Mouse (Mus musculus): ENCODE measurements around the gene Acot8. TPM values are rescaled to one million over a fixed set of nuclear protein-coding genes. Genes with fewer than 3 reads are reported as not detected.
A peak's percentile ranks its signal among the peaks of the same experiment; 100 is the strongest.
"Not testable (repeated sequence)": the region's sequence is repeated elsewhere in the genome, so short reads cannot be mapped to it uniquely, and the experiment has no call there.

Gene Acot8
- polyA plus RNA-seq, 1 experiment from 2014 or later = 17.8 TPM

GRCm38 (mm10) chr2:164803921-164804313 lies 765 bp downstream of the Acot8 start:
- no peak for DNase-seq (ENCODE audit: low spot score)
- 56% methylated on average over 1 of the region's 1 CpGs for WGBS
- peaks cover 46% of the 10 kb centered on the region for H3K36me3 ChIP-seq
- H3K27me3 ChIP-seq (ENCODE audit: insufficient read depth, poor library complexity, severe bottlenecking) = no peaks in the 10 kb centered on the region
- H3K4me1 ChIP-seq = peaks cover 22% of the 10 kb centered on the region
- H3K9me3 ChIP-seq = no peaks in the 10 kb centered on the region
- peak overlapping the region; percentile 94 for H3K27ac ChIP-seq
- H3K4me3 ChIP-seq = peak overlapping the region; percentile 89

DNA sequence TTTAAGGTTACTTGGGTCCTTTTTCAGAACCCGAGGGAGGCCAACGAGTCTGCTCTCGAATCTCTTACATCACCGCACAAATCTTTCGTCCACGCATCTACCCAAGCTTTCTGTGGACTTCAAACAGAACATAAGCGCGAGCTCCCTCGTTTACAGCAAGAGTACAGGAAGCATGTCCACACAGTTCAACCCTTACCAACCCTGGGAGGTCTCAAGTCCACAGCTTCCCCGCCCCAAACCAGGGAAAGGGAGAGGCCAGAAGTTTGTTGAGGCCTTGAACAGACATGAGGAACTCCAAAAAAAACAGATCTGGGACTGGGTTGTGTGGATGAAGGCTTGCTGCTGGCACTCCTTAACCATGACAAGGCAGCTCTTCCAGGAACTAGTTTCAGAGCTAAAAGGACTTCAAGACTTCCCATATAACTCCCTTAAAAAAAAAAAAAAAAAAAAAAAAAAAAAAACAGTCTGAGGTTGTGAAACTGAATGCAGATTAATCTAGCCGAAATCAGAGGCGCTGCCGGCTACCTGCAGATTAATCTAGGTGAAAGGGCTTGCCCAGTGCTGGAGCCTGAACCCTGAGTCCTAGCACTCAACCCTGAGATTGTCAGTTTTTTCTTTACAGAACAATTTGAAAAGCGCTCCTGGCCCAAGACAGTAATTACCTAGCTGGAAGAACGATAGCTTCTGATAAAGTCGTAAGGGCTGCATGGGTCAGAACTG lies 1.3 kb downstream of the Acot8 start:
- Histone ChIP-seq H3K27me3 (ENCODE audit: insufficient read depth, poor library complexity, severe bottlenecking) (no peaks in the 10 kb centered on the region), H3K36me3 (peaks cover 45% of the 10 kb centered on the region), H3K4me1 (peaks cover 22% of the 10 kb centered on the region), H3K4me3 (peak overlapping the region; percentile 89), H3K27ac (peak overlapping the region; percentile 94; the same call in 1 of the 2 replicates), H3K9me3 (no peaks in the 10 kb centered on the region)
- 90% methylated on average over 16 of the region's 16 CpGs for WGBS
- DNase-seq (ENCODE audit: low spot score) = no peak

GRCm38 (mm10) chr2:164800252-164801004 lies 4.3 kb downstream of the Acot8 start:
- no peak overlapping the region for H3K4me3 ChIP-seq
- peaks cover 69% of the 10 kb centered on the region for H3K36me3 ChIP-seq
- no peaks in the 10 kb centered on the region for H3K27me3 ChIP-seq (ENCODE audit: insufficient read depth, poor library complexity, severe bottlenecking)
- H3K9me3 ChIP-seq = no peaks in the 10 kb centered on the region
- WGBS = 87% methylated on average over 13 of the region's 13 CpGs
- H3K4me1 ChIP-seq = peaks cover 16% of the 10 kb centered on the region
- no peak overlapping the region for H3K27ac ChIP-seq
- no peak for DNase-seq (ENCODE audit: low spot score)

DNA sequence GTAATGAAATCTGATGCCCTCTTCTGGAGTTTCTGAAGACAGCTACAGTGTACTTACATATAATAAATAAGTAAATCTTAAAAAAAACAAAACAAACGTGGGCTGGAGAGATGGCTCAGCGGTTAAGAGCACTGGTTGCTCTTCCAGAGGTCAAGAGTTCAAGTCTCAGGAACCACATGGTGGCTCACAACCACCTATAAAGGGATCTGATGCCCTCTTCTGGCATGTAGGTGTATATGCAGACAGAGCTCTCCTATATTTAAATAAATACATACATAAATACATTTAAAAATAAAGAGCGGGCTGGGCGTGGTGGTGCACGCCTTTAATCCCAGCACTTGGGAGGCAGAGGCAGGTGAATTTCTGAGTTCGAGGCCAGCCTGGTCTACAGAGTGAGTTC lies 6.1 kb downstream of the Acot8 start:
- H3K27me3 ChIP-seq (ENCODE audit: insufficient read depth, poor library complexity, severe bottlenecking); DNase-seq (ENCODE audit: low spot score); H3K4me3 ChIP-seq; H3K27ac ChIP-seq; H3K9me3 ChIP-seq: not testable (repeated sequence)
- Histone ChIP-seq H3K4me1 (peaks cover 14% of the 10 kb centered on the region), H3K36me3 (peaks cover 80% of the 10 kb centered on the region)
- 80% methylated on average over 6 of the region's 6 CpGs for WGBS

- Histone ChIP-seq H3K4me1 (peaks cover 22% of the 10 kb centered on the region), H3K27ac (no peak overlapping the region), H3K27me3 (ENCODE audit: insufficient read depth, poor library complexity, severe bottlenecking) (no peaks in the 10 kb centered on the region), H3K9me3 (no peaks in the 10 kb centered on the region), H3K4me3 (no peak overlapping the region), H3K36me3 (peaks cover 83% of the 10 kb centered on the region)
- no peak for DNase-seq (ENCODE audit: low spot score)
- 89% methylated on average over 4 of the region's 4 CpGs for WGBS
Measured at GRCm38 (mm10) chr2:164795868-164796267, 8.8 kb downstream of the Acot8 start.

GRCm38 (mm10) chr2:164794293-164794692 lies 10.4 kb downstream of the Acot8 start:
- H3K9me3 ChIP-seq = no peaks in the 10 kb centered on the region
- H3K4me1 ChIP-seq = peaks cover 22% of the 10 kb centered on the region
- no peak overlapping the region for H3K4me3 ChIP-seq
- WGBS = 41% methylated on average over 5 of the region's 5 CpGs
- no peaks in the 10 kb centered on the region for H3K27me3 ChIP-seq (ENCODE audit: insufficient read depth, poor library complexity, severe bottlenecking)
- H3K27ac ChIP-seq = no peak overlapping the region
- DNase-seq (ENCODE audit: low spot score) = peak; percentile 89
- peaks cover 81% of the 10 kb centered on the region for H3K36me3 ChIP-seq

DNA sequence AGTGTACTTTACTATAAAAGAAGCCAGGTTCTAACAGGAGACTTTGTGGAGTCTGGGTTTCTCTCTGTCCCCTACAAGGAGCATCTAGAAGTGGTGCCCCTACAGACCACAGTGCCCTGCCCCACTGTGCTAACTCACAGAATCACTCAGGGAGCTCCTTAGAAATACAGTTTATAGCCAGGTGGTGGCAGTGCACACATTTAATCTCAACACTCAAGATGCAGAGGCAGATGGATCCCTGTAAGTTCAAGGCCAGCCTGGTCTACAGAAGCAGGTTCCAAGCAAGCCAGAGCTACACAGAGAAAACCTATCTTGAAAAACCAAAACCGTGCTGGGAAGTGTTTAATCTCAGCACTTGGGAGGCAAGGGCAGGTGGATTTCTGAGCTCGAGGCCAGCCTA lies 10.9 kb downstream of the Acot8 start:
- Histone ChIP-seq H3K27ac (peak overlapping the region; percentile 77), H3K4me3 (no peak overlapping the region), H3K36me3 (peaks cover 79% of the 10 kb centered on the region), H3K27me3 (ENCODE audit: insufficient read depth, poor library complexity, severe bottlenecking) (no peaks in the 10 kb centered on the region), H3K4me1 (peaks cover 25% of the 10 kb centered on the region), H3K9me3 (no peaks in the 10 kb centered on the region)
- DNase-seq (ENCODE audit: low spot score) = no peak
- 81% methylated on average over 2 of the region's 2 CpGs for WGBS

- Histone ChIP-seq H3K36me3 (peaks cover 80% of the 10 kb centered on the region), H3K9me3 (no peaks in the 10 kb centered on the region), H3K27ac (peak overlapping the region; percentile 77), H3K27me3 (ENCODE audit: insufficient read depth, poor library complexity, severe bottlenecking) (no peaks in the 10 kb centered on the region), H3K4me1 (peaks cover 30% of the 10 kb centered on the region), H3K4me3 (no peak overlapping the region)
- 54% methylated on average over 3 of the region's 3 CpGs for WGBS
- no peak for DNase-seq (ENCODE audit: low spot score)
Measured at GRCm38 (mm10) chr2:164793236-164793635, 11.4 kb downstream of the Acot8 start.

- DNase-seq (ENCODE audit: low spot score) = no peak
- Histone ChIP-seq H3K4me1 (peaks cover 32% of the 10 kb centered on the region), H3K27ac (peak overlapping the region; percentile 77; the same call in 1 of the 2 replicates), H3K36me3 (peaks cover 75% of the 10 kb centered on the region), H3K4me3 (no peak overlapping the region), H3K9me3 (no peaks in the 10 kb centered on the region), H3K27me3 (ENCODE audit: insufficient read depth, poor library complexity, severe bottlenecking) (no peaks in the 10 kb centered on the region)
- 87% methylated on average over 12 of the region's 12 CpGs for WGBS
Measured at GRCm38 (mm10) chr2:164792400-164793190, 12.1 kb downstream of the Acot8 start.

GRCm38 (mm10) chr2:164791841-164792261 lies 12.8 kb downstream of the Acot8 start:
- no peak for DNase-seq (ENCODE audit: low spot score)
- Histone ChIP-seq H3K27ac (peak overlapping the region; percentile 22; the same call in 1 of the 2 replicates), H3K9me3 (no peaks in the 10 kb centered on the region), H3K4me3 (no peak overlapping the region), H3K4me1 (peaks cover 36% of the 10 kb centered on the region), H3K36me3 (peaks cover 70% of the 10 kb centered on the region), H3K27me3 (ENCODE audit: insufficient read depth, poor library complexity, severe bottlenecking) (no peaks in the 10 kb centered on the region)
- 95% methylated on average over 18 of the region's 18 CpGs for WGBS

DNA sequence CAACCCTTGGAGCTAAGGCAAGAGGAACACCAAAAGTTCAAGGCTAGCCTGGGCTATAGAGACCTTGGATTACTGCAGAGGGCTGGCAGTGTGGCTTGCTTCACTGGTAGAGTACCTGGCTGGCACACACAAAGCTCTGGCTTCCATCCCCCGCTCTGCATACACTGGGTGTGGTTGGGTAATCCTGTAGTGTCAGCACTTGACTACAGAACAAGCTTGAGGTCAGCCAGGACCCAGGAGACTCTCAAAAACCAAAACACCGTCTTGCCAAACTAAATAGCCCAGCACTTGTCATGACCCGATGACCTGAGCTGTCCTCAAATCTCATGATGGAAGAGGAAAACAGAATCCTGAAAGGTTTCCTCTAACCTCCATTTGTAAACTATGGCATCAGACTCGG lies 14.2 kb downstream of the Acot8 start:
- Histone ChIP-seq H3K27me3 (ENCODE audit: insufficient read depth, poor library complexity, severe bottlenecking) (no peaks in the 10 kb centered on the region), H3K4me1 (peaks cover 46% of the 10 kb centered on the region), H3K27ac (no peak overlapping the region), H3K36me3 (peaks cover 56% of the 10 kb centered on the region), H3K9me3 (no peaks in the 10 kb centered on the region), H3K4me3 (no peak overlapping the region)
- no peak for DNase-seq (ENCODE audit: low spot score)
- WGBS = 74% methylated on average over 4 of the region's 4 CpGs

DNA sequence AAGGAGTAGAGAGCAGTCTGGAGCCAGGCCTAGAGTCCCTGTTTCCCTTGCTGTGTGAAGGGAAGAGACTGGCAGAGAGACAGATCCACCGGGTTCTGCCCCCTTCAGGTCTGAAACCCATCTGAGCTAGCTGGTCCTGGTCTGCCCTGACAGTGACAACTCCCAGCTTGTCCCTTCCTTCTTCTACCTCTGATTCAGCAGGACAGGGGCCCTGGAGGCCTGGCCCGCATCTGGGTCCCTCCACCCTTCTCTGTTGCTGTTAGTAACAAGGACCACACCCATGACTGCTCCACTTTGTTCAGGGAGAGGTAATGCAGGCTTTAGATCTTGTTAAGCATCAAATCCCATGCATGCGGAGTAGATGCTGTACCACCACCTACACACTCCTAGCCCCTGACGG lies 16.3 kb downstream of the Acot8 start:
- H3K27ac ChIP-seq = no peak overlapping the region
- H3K4me1 ChIP-seq = peaks cover 46% of the 10 kb centered on the region
- H3K36me3 ChIP-seq = peaks cover 44% of the 10 kb centered on the region
- no peak overlapping the region for H3K4me3 ChIP-seq
- 47% methylated on average over 4 of the region's 4 CpGs for WGBS
- H3K9me3 ChIP-seq = no peaks in the 10 kb centered on the region
- no peak for DNase-seq (ENCODE audit: low spot score)
- no peaks in the 10 kb centered on the region for H3K27me3 ChIP-seq (ENCODE audit: insufficient read depth, poor library complexity, severe bottlenecking)

DNA sequence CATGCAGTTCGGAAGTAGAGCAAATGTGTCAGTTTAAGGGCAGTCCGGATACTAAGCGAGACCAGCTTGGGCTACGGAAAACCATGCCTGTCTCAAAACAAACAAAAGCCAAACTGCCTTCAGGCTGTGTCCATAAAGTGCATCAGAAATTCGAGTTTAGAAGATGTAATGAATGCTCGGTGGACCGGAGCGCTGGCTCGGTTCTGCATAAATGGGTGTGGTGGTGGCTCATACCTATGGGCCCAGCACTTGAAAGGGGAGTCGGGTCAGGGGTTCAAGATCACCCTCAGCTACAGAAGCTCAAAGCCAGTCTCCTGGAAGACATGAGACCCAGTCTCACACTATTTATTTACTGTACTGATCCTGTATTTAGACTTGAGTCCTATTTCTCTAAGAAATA lies 16.9 kb downstream of the Acot8 start:
- H3K4me1 ChIP-seq = peaks cover 39% of the 10 kb centered on the region
- 88% methylated on average over 10 of the region's 10 CpGs for WGBS
- H3K9me3 ChIP-seq = no peaks in the 10 kb centered on the region
- H3K27me3 ChIP-seq (ENCODE audit: insufficient read depth, poor library complexity, severe bottlenecking) = no peaks in the 10 kb centered on the region
- no peak for DNase-seq (ENCODE audit: low spot score)
- no peak overlapping the region for H3K27ac ChIP-seq
- peaks cover 40% of the 10 kb centered on the region for H3K36me3 ChIP-seq
- H3K4me3 ChIP-seq = no peak overlapping the region

Measured in heart, embryonic 10.5 days (tissue).